Mouse (Mus musculus) liver, postnatal 0 days (tissue): Measurements from ENCODE around the gene Rpl7l1. TPM values are rescaled to one million over a fixed set of nuclear protein-coding genes. Genes with fewer than 3 reads are reported as not detected.

Experiments
- ATAC-seq: fragments of 200-750 bp; cut with Nextera tagmentation; 2 replicates; pipeline ENCODE4 v1.8.0; 2017; ENCODE audit warnings: mild to moderate bottlenecking, moderate library complexity
- DNase-seq: peaks from one replicate; pipeline ENCODE4 v3.0.0-alpha.2; 2016
- H3K27ac ChIP-seq: fragments of 300-500 bp; sonication (generic); 2 replicates; pipeline ENCODE4 v1.5.1; 2014; ENCODE audit warnings: antibody characterized with exemption, moderate library complexity, mild to moderate bottlenecking, low read depth
- H3K27me3 ChIP-seq: fragments of 300-500 bp; sonication (generic); 2 replicates; pipeline ENCODE4 v1.6.1; 2014; ENCODE audit warnings: low read length, control low read depth, mixed read lengths; ENCODE audit not compliant: insufficient read depth
- H3K36me3 ChIP-seq: fragments of 300-500 bp; sonication (generic); replicated peaks from 2 replicates; pipeline ENCODE4 v1.6.1; 2014; ENCODE audit warnings: mild to moderate bottlenecking, control low read depth, low read length, moderate library complexity, mixed read lengths; ENCODE audit not compliant: insufficient read depth
- H3K4me1 ChIP-seq: fragments of 300-500 bp; sonication (generic); 2 replicates; pipeline ENCODE4 v1.6.1; 2014; ENCODE audit warnings: antibody characterized with exemption, mild to moderate bottlenecking, control low read depth; ENCODE audit not compliant: insufficient read depth
- H3K4me2 ChIP-seq: fragments of 300-500 bp; sonication (generic); 2 replicates; pipeline ENCODE4 v1.6.1; 2014; ENCODE audit warnings: low read depth, mild to moderate bottlenecking, low read length, moderate library complexity, mixed read lengths
- H3K4me3 ChIP-seq: fragments of 300-500 bp; sonication (generic); 2 replicates; pipeline ENCODE4 v1.5.1; 2014; ENCODE audit warnings: low read depth, low read length
- H3K9ac ChIP-seq: fragments of 300-500 bp; sonication (generic); replicated peaks from 2 replicates; pipeline ENCODE4 v1.6.1; 2014; ENCODE audit warnings: mild to moderate bottlenecking, moderate library complexity
- H3K9me3 ChIP-seq: fragments of 300-500 bp; sonication (generic); 2 replicates; pipeline ENCODE4 v1.6.1; 2016; ENCODE audit warnings: mild to moderate bottlenecking, control low read depth, low read length, mixed read lengths
- CTCF ChIP-seq: sonication (generic); IDR thresholded peaks from 2 replicates; pipeline ENCODE4 v1.5.1; 2016; ENCODE audit warnings: antibody characterized with exemption, low read depth
- EP300 ChIP-seq: IDR thresholded peaks from 2 replicates; pipeline ENCODE4 v1.6.1; 2016; ENCODE audit warnings: antibody characterized with exemption, low read depth, mild to moderate bottlenecking
- WGBS: fragments of 180-500 bp; shearing (Covaris S2); extraction: QIAGEN DNeasy Blood & Tissue Kit; methylation state at CpG from one replicate; pipeline ENCODE4 v1.1.7; 2014; ENCODE audit not compliant: insufficient replicate concordance; 5-methylcytosine and 5-hydroxymethylcytosine counted together
- polyA plus RNA-seq: library from polyadenylated mRNA; unstranded; fragments of >200 nt; fragmentation: Nextera tagmentation; extraction: Ambion mirVana; gene quantifications from 2 replicates; pipeline ENCODE4 v1.2.1, GENCODE M21; 2015

Gene Rpl7l1
- polyA plus RNA-seq, 1 experiment from 2014 or later = 63.6 TPM

DNA sequence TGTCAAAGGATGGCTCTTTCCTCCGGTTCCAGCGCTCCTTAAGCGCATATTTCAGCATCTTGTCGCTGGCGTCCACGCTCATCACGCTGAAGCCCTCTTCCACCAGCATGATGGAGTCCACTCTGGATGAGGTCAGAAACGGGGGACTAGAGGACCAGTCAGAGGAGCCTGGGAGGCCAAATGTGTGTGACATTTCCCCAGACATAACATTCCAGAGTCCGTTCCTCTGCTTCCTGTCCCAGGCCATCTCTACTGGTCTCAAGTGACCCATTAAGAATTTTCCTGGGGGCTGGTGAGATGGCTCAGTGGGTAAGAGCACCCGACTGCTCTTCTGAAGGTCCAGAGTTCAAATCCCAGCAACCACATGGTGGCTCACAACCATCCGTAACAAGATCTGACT is 55.2 kb downstream of the Rpl7l1 start:
- 87% methylated on average over 11 of the region's 11 CpGs for WGBS
- Histone ChIP-seq H3K4me1 (0 out of 2 replicates have a peak, but pooled peaks cover 7% of the 10 kb centered on the region), H3K4me2 (peak overlapping the region; percentile 56), H3K36me3 (peaks cover 30% of the 10 kb centered on the region), H3K27me3 (no peaks in the 10 kb centered on the region), H3K9me3 (no peaks in the 10 kb centered on the region), H3K27ac (peak overlapping the region; percentile 77), H3K9ac (peak overlapping the region; percentile 41; the same call in 1 of the 2 replicates), H3K4me3 (no peak overlapping the region; the same call in 1 of the 2 replicates)
- DNase-seq = no peak
- no peak for ATAC-seq
- TF ChIP-seq EP300 = no peak
- TF ChIP-seq CTCF = no peak

DNA sequence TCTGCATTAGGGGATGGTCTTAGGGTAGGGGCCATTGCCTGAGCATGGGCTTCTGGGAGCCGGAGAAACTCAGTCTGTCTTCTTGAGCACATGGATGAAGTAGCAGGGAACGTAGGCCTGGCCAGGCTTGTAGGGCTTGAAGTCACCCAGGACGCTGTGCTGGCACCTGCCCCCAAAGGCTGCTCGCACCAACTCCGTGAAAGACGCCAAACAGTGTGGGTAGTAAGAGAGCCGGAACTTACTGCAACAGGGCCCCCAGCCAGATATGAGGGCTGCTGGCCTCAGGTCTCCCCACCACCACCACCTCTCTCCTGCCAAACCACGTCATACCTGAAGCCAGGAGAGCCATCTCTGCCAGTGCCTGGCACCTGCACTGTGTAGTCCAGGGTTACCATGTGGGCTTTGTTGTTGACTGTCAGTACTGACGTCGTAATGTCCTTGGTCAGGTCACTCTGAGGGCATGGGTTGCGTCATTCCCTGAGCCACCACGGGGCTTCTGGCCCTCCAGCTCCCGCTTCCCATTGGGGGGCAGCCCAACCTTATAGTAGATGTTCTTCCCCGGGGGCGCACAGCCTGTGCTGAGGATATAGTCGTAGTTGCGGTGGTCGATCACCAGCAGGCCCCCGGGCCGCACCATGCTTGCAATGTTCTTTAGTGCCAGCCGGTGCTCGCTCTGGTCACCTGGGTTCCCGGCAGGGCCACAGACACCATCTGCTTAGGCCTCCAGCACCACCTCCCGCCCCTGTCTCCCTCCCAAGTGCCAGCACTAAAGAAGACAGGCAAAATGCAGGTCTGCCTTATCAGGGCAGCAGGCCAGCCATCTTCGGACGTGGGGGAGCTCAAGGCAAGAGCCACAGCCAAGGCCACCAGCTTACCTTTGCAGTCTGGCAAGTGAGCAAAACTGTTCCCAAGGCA is 56.5 kb downstream of the Rpl7l1 start:
- Histone ChIP-seq H3K4me1 (0 out of 2 replicates have a peak, but pooled peaks cover 7% of the 10 kb centered on the region), H3K27ac (peak overlapping the region; percentile 77), H3K4me3 (no peak overlapping the region), H3K27me3 (no peaks in the 10 kb centered on the region), H3K4me2 (peak overlapping the region; percentile 56), H3K36me3 (peaks cover 30% of the 10 kb centered on the region), H3K9me3 (no peaks in the 10 kb centered on the region), H3K9ac (no peak overlapping the region)
- ATAC-seq = peak; percentile 53
- no peak for TF ChIP-seq EP300
- TF ChIP-seq CTCF = no peak
- DNase-seq = peak; percentile 61
- 81% methylated on average over 26 of the region's 26 CpGs for WGBS

DNA sequence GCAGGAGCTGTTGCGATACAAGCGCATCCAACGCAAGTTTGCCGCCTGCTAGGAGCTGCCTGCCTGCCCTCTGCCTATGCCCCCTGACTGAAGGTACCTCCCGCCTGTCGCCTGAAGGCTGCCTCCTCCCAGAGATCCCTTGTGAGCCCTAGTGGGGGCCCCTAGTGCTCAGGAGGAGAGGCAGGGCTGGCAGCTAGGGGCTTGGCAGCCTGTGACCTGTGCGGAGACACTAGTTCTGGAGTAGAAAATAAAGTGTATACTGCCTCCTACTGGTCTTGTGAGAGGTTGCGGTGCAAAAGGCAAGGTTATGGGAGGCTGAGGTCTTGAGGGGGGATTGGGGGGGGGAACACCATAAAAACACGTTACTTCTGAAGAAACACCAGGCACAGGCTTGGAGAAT is 57.2 kb downstream of the Rpl7l1 start:
- Histone ChIP-seq H3K4me2 (no peak overlapping the region), H3K27ac (peak overlapping the region; percentile 77), H3K4me1 (0 out of 2 replicates have a peak, but pooled peaks cover 7% of the 10 kb centered on the region), H3K9ac (no peak overlapping the region), H3K36me3 (peaks cover 30% of the 10 kb centered on the region), H3K9me3 (no peaks in the 10 kb centered on the region), H3K4me3 (no peak overlapping the region), H3K27me3 (no peaks in the 10 kb centered on the region)
- WGBS = 76% methylated on average over 9 of the region's 9 CpGs
- ATAC-seq = no peak
- no peak for TF ChIP-seq EP300
- peak; percentile 74 for TF ChIP-seq CTCF
- DNase-seq = peak; percentile 48

- 85% methylated on average over 14 of the region's 20 CpGs for WGBS
- TF ChIP-seq EP300 (no peak), CTCF (no peak)
- ATAC-seq (no peak), DNase-seq (no peak)
- no peak overlapping the region for H3K4me3 ChIP-seq
- no peak overlapping the region for H3K9ac ChIP-seq
- peaks cover 30% of the 10 kb centered on the region for H3K36me3 ChIP-seq
- peak overlapping the region; percentile 77; the same call in 1 of the 2 replicates for H3K27ac ChIP-seq
- 0 out of 2 replicates have a peak, but pooled peaks cover 7% of the 10 kb centered on the region for H3K4me1 ChIP-seq
- H3K4me2 ChIP-seq = no peak overlapping the region
- no peaks in the 10 kb centered on the region for H3K9me3 ChIP-seq
- no peaks in the 10 kb centered on the region for H3K27me3 ChIP-seq
Observed at GRCm38 (mm10) chr17:46724477-46725084, 57.9 kb downstream of the Rpl7l1 start.

Other genes with a start within 250 kb of the Rpl7l1 start
- gene Cul9, start 236.3 kb downstream of the Rpl7l1 start, polyA plus RNA-seq = 1.0 and 1.3 TPM in 2 replicates
- 1.3 and 1.9 TPM in 2 replicates for gene Srf, start 226.5 kb downstream of the Rpl7l1 start, polyA plus RNA-seq
- gene Ptk7, start 153.2 kb downstream of the Rpl7l1 start, polyA plus RNA-seq = 3.0 and 3.5 TPM in 2 replicates
- gene Klc4, start 136.7 kb downstream of the Rpl7l1 start, polyA plus RNA-seq = 10.7 and 12.6 TPM in 2 replicates
- 75.2 and 79.3 TPM in 2 replicates for gene Mrpl2, start 136.4 kb downstream of the Rpl7l1 start, polyA plus RNA-seq
- gene Cul7, start 132.3 kb downstream of the Rpl7l1 start, polyA plus RNA-seq = 5.2 and 6.2 TPM in 2 replicates
- 28.1 and 28.2 TPM in 2 replicates for gene Rrp36, start 108.3 kb downstream of the Rpl7l1 start, polyA plus RNA-seq
- gene Mea1, start 103.9 kb downstream of the Rpl7l1 start, polyA plus RNA-seq = 52.3 and 56.9 TPM in 2 replicates
- 60.0 and 63.0 TPM in 2 replicates for gene Klhdc3, start 101.8 kb downstream of the Rpl7l1 start, polyA plus RNA-seq
- gene Ppp2r5d, start 77.6 kb downstream of the Rpl7l1 start, polyA plus RNA-seq = 11.2 and 12.5 TPM in 2 replicates
- 11.6 and 12.6 TPM in 2 replicates for gene Pex6, start 71.2 kb downstream of the Rpl7l1 start, polyA plus RNA-seq
- gene Gnmt, start 53.5 kb downstream of the Rpl7l1 start, polyA plus RNA-seq = 707 and 780 TPM in 2 replicates
- 23.0 and 24.1 TPM in 2 replicates for gene Cnpy3, start 30.5 kb downstream of the Rpl7l1 start, polyA plus RNA-seq
- gene Ptcra, start 19.0 kb downstream of the Rpl7l1 start, polyA plus RNA-seq = 0.11 and 0.14 TPM in 2 replicates
- 192 and 213 TPM in 2 replicates for gene 2310039H08Rik, start 10.0 kb downstream of the Rpl7l1 start, polyA plus RNA-seq
- gene Bicral, start 75.8 kb upstream of the Rpl7l1 start, polyA plus RNA-seq = 1.8 and 1.9 TPM in 2 replicates
- gene Tbcc, start 108.0 kb upstream of the Rpl7l1 start, polyA plus RNA-seq = 24.1 and 30.1 TPM in 2 replicates
- gene Prph2, start 127.8 kb upstream of the Rpl7l1 start, polyA plus RNA-seq = not detected in 2 replicates
- 6.1 and 6.6 TPM in 2 replicates for gene Ubr2, start 227.9 kb upstream of the Rpl7l1 start, polyA plus RNA-seq